Mouse (Mus musculus): ENCODE results near the gene Rras2. TPM values are rescaled to one million over a fixed set of nuclear protein-coding genes. Genes with fewer than 3 reads are reported as not detected.

The Rras2 gene
- total and polyA plus RNA-seq, 2 experiments = 6.0 to 18.3 TPM

- Histone ChIP-seq H3K4me1 (ENCODE audit: control insufficient read depth, insufficient read depth, low read length) (peaks cover 19% of the 10 kb centered on the region), H3K4me3 (ENCODE audit: insufficient read depth, low read depth, low read length) (no peak overlapping the region), H3K27ac (replicated peaks; ENCODE audit: insufficient read depth, low read depth, low read length) (no peak overlapping the region), H3K9ac (ENCODE audit: low read depth, low read length) (no peak overlapping the region), H3K79me2 (ENCODE audit: control insufficient read depth, insufficient read depth, low read length) (peaks cover 49% of the 10 kb centered on the region; the same call in 1 of the 2 replicates), H3K27me3 (ENCODE audit: control insufficient read depth, insufficient read depth, low read length) (no peaks in the 10 kb centered on the region), H3K36me3 (ENCODE audit: control insufficient read depth, insufficient read depth, low read length) (no peaks in the 10 kb centered on the region)
- DNase-seq (ENCODE audit: extremely low read depth, low read depth, low spot score) = no peak
- TF ChIP-seq POLR2A (IDR thresholded peaks at IDR 0.05; ENCODE audit: extremely low read depth, insufficient read depth, low read length) (no peak), CTCF (IDR thresholded peaks at IDR 0.05; ENCODE audit: low read depth, low read length) (no peak)
- WGBS = 27% methylated on average over 3 of the region's 3 CpGs
Measured at GRCm38 (mm10) chr7:114101412-114101811, 16.2 kb downstream of the Rras2 start.

GRCm38 (mm10) chr7:114093548-114094174 lies 23.9 kb downstream of the Rras2 start:
- H3K4me3 ChIP-seq (ENCODE audit: insufficient read depth, low read depth, low read length) = no peak overlapping the region
- peaks cover 6% of the 10 kb centered on the region; the same call in 1 of the 2 replicates for H3K4me1 ChIP-seq (ENCODE audit: control insufficient read depth, insufficient read depth, low read length)
- DNase-seq (ENCODE audit: extremely low read depth, low read depth, low spot score) = no peak
- no peaks in the 10 kb centered on the region for H3K36me3 ChIP-seq (ENCODE audit: control insufficient read depth, insufficient read depth, low read length)
- H3K9ac ChIP-seq (ENCODE audit: low read depth, low read length) = no peak overlapping the region
- WGBS = 91% methylated on average over 8 of the region's 8 CpGs
- TF ChIP-seq POLR2A (IDR thresholded peaks at IDR 0.05; ENCODE audit: extremely low read depth, insufficient read depth, low read length) (no peak), CTCF (IDR thresholded peaks at IDR 0.05; ENCODE audit: low read depth, low read length) (no peak)
- H3K27ac ChIP-seq (replicated peaks; ENCODE audit: insufficient read depth, low read depth, low read length) = no peak overlapping the region
- peaks cover 28% of the 10 kb centered on the region; the same call in 1 of the 2 replicates for H3K79me2 ChIP-seq (ENCODE audit: control insufficient read depth, insufficient read depth, low read length)
- H3K27me3 ChIP-seq (ENCODE audit: control insufficient read depth, insufficient read depth, low read length) = no peaks in the 10 kb centered on the region

- Histone ChIP-seq H3K27ac (replicated peaks; ENCODE audit: insufficient read depth, low read depth, low read length) (no peak overlapping the region), H3K4me1 (ENCODE audit: control insufficient read depth, insufficient read depth, low read length) (peaks cover 10% of the 10 kb centered on the region), H3K9ac (ENCODE audit: low read depth, low read length) (no peak overlapping the region), H3K79me2 (ENCODE audit: control insufficient read depth, insufficient read depth, low read length) (peaks cover 29% of the 10 kb centered on the region), H3K36me3 (ENCODE audit: control insufficient read depth, insufficient read depth, low read length) (no peaks in the 10 kb centered on the region), H3K27me3 (ENCODE audit: control insufficient read depth, insufficient read depth, low read length) (no peaks in the 10 kb centered on the region), H3K4me3 (ENCODE audit: insufficient read depth, low read depth, low read length) (no peak overlapping the region)
- no peak for DNase-seq (ENCODE audit: extremely low read depth, low read depth, low spot score)
- TF ChIP-seq CTCF (IDR thresholded peaks at IDR 0.05; ENCODE audit: low read depth, low read length) (no peak), POLR2A (IDR thresholded peaks at IDR 0.05; ENCODE audit: extremely low read depth, insufficient read depth, low read length) (no peak)
- 70% methylated on average over 10 of the region's 10 CpGs for WGBS
Measured at GRCm38 (mm10) chr7:114090892-114091545, 26.6 kb downstream of the Rras2 start.

- WGBS = 84% methylated on average over 3 of the region's 3 CpGs
- no peaks in the 10 kb centered on the region for H3K27me3 ChIP-seq (ENCODE audit: control insufficient read depth, insufficient read depth, low read length)
- H3K9ac ChIP-seq (ENCODE audit: low read depth, low read length) = no peak overlapping the region
- TF ChIP-seq POLR2A (IDR thresholded peaks at IDR 0.05; ENCODE audit: extremely low read depth, insufficient read depth, low read length) (no peak), CTCF (IDR thresholded peaks at IDR 0.05; ENCODE audit: low read depth, low read length) (no peak)
- peaks cover 10% of the 10 kb centered on the region for H3K4me1 ChIP-seq (ENCODE audit: control insufficient read depth, insufficient read depth, low read length)
- H3K36me3 ChIP-seq (ENCODE audit: control insufficient read depth, insufficient read depth, low read length) = no peaks in the 10 kb centered on the region
- H3K79me2 ChIP-seq (ENCODE audit: control insufficient read depth, insufficient read depth, low read length) = peaks cover 25% of the 10 kb centered on the region
- no peak for DNase-seq (ENCODE audit: extremely low read depth, low read depth, low spot score)
- H3K27ac ChIP-seq (replicated peaks; ENCODE audit: insufficient read depth, low read depth, low read length) = no peak overlapping the region
- H3K4me3 ChIP-seq (ENCODE audit: insufficient read depth, low read depth, low read length) = no peak overlapping the region
Measured at GRCm38 (mm10) chr7:114090231-114090630, 27.4 kb downstream of the Rras2 start.

- no peak overlapping the region for H3K27ac ChIP-seq (replicated peaks; ENCODE audit: insufficient read depth, low read depth, low read length)
- no peak overlapping the region for H3K9ac ChIP-seq (ENCODE audit: low read depth, low read length)
- TF ChIP-seq CTCF (IDR thresholded peaks at IDR 0.05; ENCODE audit: low read depth, low read length) = no peak
- no peak for TF ChIP-seq POLR2A (IDR thresholded peaks at IDR 0.05; ENCODE audit: extremely low read depth, insufficient read depth, low read length)
- no peaks in the 10 kb centered on the region for H3K27me3 ChIP-seq (ENCODE audit: control insufficient read depth, insufficient read depth, low read length)
- H3K4me1 ChIP-seq (ENCODE audit: control insufficient read depth, insufficient read depth, low read length) = peaks cover 10% of the 10 kb centered on the region
- no peaks in the 10 kb centered on the region for H3K36me3 ChIP-seq (ENCODE audit: control insufficient read depth, insufficient read depth, low read length)
- peaks cover 26% of the 10 kb centered on the region for H3K79me2 ChIP-seq (ENCODE audit: control insufficient read depth, insufficient read depth, low read length)
- no peak overlapping the region for H3K4me3 ChIP-seq (ENCODE audit: insufficient read depth, low read depth, low read length)
- no peak for DNase-seq (ENCODE audit: extremely low read depth, low read depth, low spot score)
- WGBS = 37% methylated on average over 5 of the region's 5 CpGs
Measured at GRCm38 (mm10) chr7:114088918-114089317, 28.7 kb downstream of the Rras2 start.

GRCm38 (mm10) chr7:114087986-114088385 lies 29.6 kb downstream of the Rras2 start:
- H3K9ac ChIP-seq (ENCODE audit: low read depth, low read length) = no peak overlapping the region
- peaks cover 10% of the 10 kb centered on the region for H3K4me1 ChIP-seq (ENCODE audit: control insufficient read depth, insufficient read depth, low read length)
- peak; percentile 78 for DNase-seq (ENCODE audit: extremely low read depth, low read depth, low spot score)
- no peaks in the 10 kb centered on the region for H3K27me3 ChIP-seq (ENCODE audit: control insufficient read depth, insufficient read depth, low read length)
- TF ChIP-seq POLR2A (IDR thresholded peaks at IDR 0.05; ENCODE audit: extremely low read depth, insufficient read depth, low read length) (no peak), CTCF (IDR thresholded peaks at IDR 0.05; ENCODE audit: low read depth, low read length) (no peak)
- no peak overlapping the region for H3K27ac ChIP-seq (replicated peaks; ENCODE audit: insufficient read depth, low read depth, low read length)
- H3K36me3 ChIP-seq (ENCODE audit: control insufficient read depth, insufficient read depth, low read length) = no peaks in the 10 kb centered on the region
- H3K79me2 ChIP-seq (ENCODE audit: control insufficient read depth, insufficient read depth, low read length) = peaks cover 24% of the 10 kb centered on the region
- H3K4me3 ChIP-seq (ENCODE audit: insufficient read depth, low read depth, low read length) = no peak overlapping the region
- 12% methylated on average over 11 of the region's 11 CpGs for WGBS

Measured in liver, adult 2 months (tissue).